27 mouse cellular contexts compared by ENCODE assay signal in genomic region chr10:10864759-10865158, GRCm38 (mm10).
A peak's percentile ranks its signal among the peaks of the same experiment; 100 is the strongest.
DNase-seq lines count a peak whose midpoint lies in the region; ATAC-seq and TF ChIP-seq lines count a peak whose summit lies in the region.
"Had no signal": no experiment of that assay in that cellular context is flagged by ENCODE, and none has a peak within 500 bp of the region (broad histone marks: within the 10 kb centered on the region; RNA-seq: fewer than 3 reads in every experiment).

No protein-coding gene starts in this region.

- ATAC-seq in embryonic facial prominence, embryonic 14.5 days (ENCODE audit: low read depth), result no peak
- ATAC-seq in Patski, result peak; percentile 54
- no peak for ATAC-seq in neural tube, embryonic 15.5 days (ENCODE audit: low FRiP score)
- ATAC-seq: forebrain, embryonic 14.5 days; hindbrain, postnatal 0 days; inflammation-experienced regulatory T-cells, adult 6 months; intestine, embryonic 16.5 days had no signal

- no peak overlapping the region for H3K27ac ChIP-seq in embryonic facial prominence, embryonic 14.5 days (replicated peaks; ENCODE audit: low read depth, low read length)
- H3K27ac ChIP-seq in embryonic facial prominence, embryonic 10.5 days (replicated peaks), result no peak overlapping the region
- no peak overlapping the region for H3K27ac ChIP-seq in neural tube, embryonic 15.5 days (replicated peaks)
- H3K27ac ChIP-seq: embryonic facial prominence, embryonic 13.5 days; heart, embryonic 10.5 days; heart, embryonic 13.5 days; hindbrain, embryonic 14.5 days; hindbrain, postnatal 0 days had no signal

- no peaks in the 10 kb centered on the region for H3K36me3 ChIP-seq in embryonic facial prominence, embryonic 14.5 days (ENCODE audit: control insufficient read depth, insufficient read depth, low read length)
- H3K36me3 ChIP-seq in embryonic facial prominence, embryonic 10.5 days (replicated peaks), result no peaks in the 10 kb centered on the region
- no peaks in the 10 kb centered on the region for H3K36me3 ChIP-seq in neural tube, embryonic 15.5 days
- H3K36me3 ChIP-seq: embryonic facial prominence, embryonic 13.5 days; G1E; heart, embryonic 10.5 days; heart, embryonic 13.5 days had no signal

- CTCF ChIA-PET in Patski (lab: Charles Lee), result no interaction called here

- H3K9me3 ChIP-seq in embryonic facial prominence, embryonic 14.5 days (ENCODE audit: control insufficient read depth, low read length), result no peaks in the 10 kb centered on the region
- no peaks in the 10 kb centered on the region for H3K9me3 ChIP-seq in embryonic facial prominence, embryonic 10.5 days
- H3K9me3 ChIP-seq in neural tube, embryonic 15.5 days (replicated peaks), result no peaks in the 10 kb centered on the region
- H3K9me3 ChIP-seq: embryonic facial prominence, embryonic 13.5 days; G1E; heart, embryonic 10.5 days; heart, embryonic 13.5 days had no signal

- 40% methylated on average over 5 of the region's 5 CpGs for WGBS in embryonic facial prominence, embryonic 14.5 days
- 78% methylated on average over 5 of the region's 5 CpGs for WGBS in embryonic facial prominence, embryonic 10.5 days
- WGBS in neural tube, embryonic 15.5 days, result 70% methylated on average over 5 of the region's 5 CpGs

- no peaks in the 10 kb centered on the region for H3K27me3 ChIP-seq in embryonic facial prominence, embryonic 14.5 days (replicated peaks; ENCODE audit: control insufficient read depth, insufficient read depth, low read length)
- H3K27me3 ChIP-seq in embryonic facial prominence, embryonic 10.5 days (replicated peaks; ENCODE audit: low read depth, poor library complexity, severe bottlenecking), result no peaks in the 10 kb centered on the region
- H3K27me3 ChIP-seq in Patski, result no peaks in the 10 kb centered on the region
- no peaks in the 10 kb centered on the region for H3K27me3 ChIP-seq in neural tube, embryonic 15.5 days (replicated peaks)
- H3K27me3 ChIP-seq: CH12.LX; embryonic facial prominence, embryonic 13.5 days; heart, embryonic 13.5 days had no signal

- TF ChIP-seq CTCF in Patski (IDR thresholded peaks at IDR 0.05), result no peak

- in situ Hi-C loops in Patski (cut with MboI; ENCODE audit: low pct_unique_long_range_greater_than_20kb), result no loop called here

- H3K4me3 ChIP-seq in embryonic facial prominence, embryonic 14.5 days (ENCODE audit: low read depth, low read length), result no peak overlapping the region
- H3K4me3 ChIP-seq in embryonic facial prominence, embryonic 10.5 days, result no peak overlapping the region
- no peak overlapping the region for H3K4me3 ChIP-seq in neural tube, embryonic 15.5 days (replicated peaks)
- H3K4me3 ChIP-seq: embryonic facial prominence, embryonic 13.5 days; heart, embryonic 10.5 days; heart, embryonic 13.5 days had no signal

- H3K4me1 ChIP-seq in embryonic facial prominence, embryonic 14.5 days (ENCODE audit: control insufficient read depth, insufficient read depth, low read length), result no peaks in the 10 kb centered on the region
- no peaks in the 10 kb centered on the region for H3K4me1 ChIP-seq in embryonic facial prominence, embryonic 10.5 days
- no peaks in the 10 kb centered on the region for H3K4me1 ChIP-seq in neural tube, embryonic 15.5 days
- H3K4me1 ChIP-seq: embryonic facial prominence, embryonic 13.5 days; heart, embryonic 10.5 days; heart, embryonic 13.5 days had no signal

- no peak overlapping the region for H3K4me2 ChIP-seq in embryonic facial prominence, embryonic 14.5 days (ENCODE audit: low read depth, low read length)
- no peak overlapping the region for H3K4me2 ChIP-seq in neural tube, embryonic 15.5 days
- H3K4me2 ChIP-seq: embryonic facial prominence, embryonic 13.5 days; heart, embryonic 13.5 days; hindbrain, embryonic 14.5 days had no signal

- DNase-seq in embryonic facial prominence, embryonic 14.5 days (ENCODE audit: low spot score), result peak; percentile 58
- no peak for DNase-seq in embryonic facial prominence, embryonic 10.5 days (ENCODE audit: low spot score)
- DNase-seq in 3T3-L1 (ENCODE audit: low read depth, low spot score), result peak; percentile 35
- no peak for DNase-seq in Patski (ENCODE audit: low read depth, low spot score)
- DNase-seq in thymus, postnatal 36 days, result no peak
- DNase-seq: adrenal gland, postnatal 10 days; adrenal gland, postnatal 36 days; B cell, adult 2 months; cerebellum, adult 11 months; cerebellum, adult 2 months; cerebellum, adult 9-11 months; cerebellum, postnatal 25 days; gastrocnemius, postnatal 25 days; heart, adult 18-20 months; heart, postnatal 14 days; heart, postnatal 4 days had no signal

- POLR2A ChIA-PET in Patski (lab: Charles Lee), result no interaction called here

- H3K9ac ChIP-seq in embryonic facial prominence, embryonic 14.5 days (ENCODE audit: low read depth, low read length), result no peak overlapping the region
- H3K9ac ChIP-seq in neural tube, embryonic 15.5 days (replicated peaks), result no peak overlapping the region
- H3K9ac ChIP-seq: embryonic facial prominence, embryonic 13.5 days; heart, embryonic 13.5 days; hindbrain, embryonic 14.5 days had no signal

Comparison
In these comparisons a context has a peak if more than half of its experiments do, and no peak if none do; other contexts are left out.
1. DNase-seq: peak in embryonic facial prominence, embryonic 14.5 days (single experiment) and 3T3-L1 (single experiment); none in embryonic facial prominence, embryonic 10.5 days (single experiment), Patski (single experiment) and thymus, postnatal 36 days (0 of 2).